Mouse (Mus musculus): Measurements from ENCODE around the gene Asic2. TPM values are rescaled to one million over a fixed set of nuclear protein-coding genes. Genes with fewer than 3 reads are reported as not detected.

Gene Asic2
- total RNA-seq (2015; ENCODE audit: low replicate concordance) (not detected in 2 replicates), total RNA-seq (2017; ENCODE audit: low replicate concordance) (not detected in 2 replicates)

DNA sequence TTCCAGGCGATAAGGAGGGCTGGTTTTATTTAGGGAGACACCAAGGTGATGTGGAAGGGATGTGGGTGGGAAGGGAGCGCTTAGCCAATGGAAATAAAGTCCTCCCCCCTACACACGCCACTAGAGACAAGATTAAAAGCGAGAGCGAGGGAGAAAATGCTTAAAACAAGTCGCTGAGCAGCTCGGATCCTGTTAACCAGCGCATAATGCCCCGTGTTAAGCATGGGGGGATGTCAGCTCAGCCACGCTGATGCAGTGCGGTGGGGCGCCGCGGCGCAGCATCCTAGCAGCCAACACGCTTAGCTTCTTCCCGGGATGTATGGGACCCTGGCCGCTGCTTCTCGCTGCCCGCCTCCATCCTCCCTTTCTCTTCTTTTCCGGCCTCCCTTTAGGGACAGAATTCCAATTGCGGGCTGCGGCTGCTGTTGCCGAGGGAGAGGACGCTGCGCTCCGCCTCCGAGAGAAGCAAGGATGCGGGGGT, at the start of gene Asic2:
Gene Asic2 (minus strand): TSS at position 57 of the 481 bp plus-strand sequence.
- ATAC-seq (replicated peaks; ENCODE audit: low FRiP score, poor library complexity, severe bottlenecking): no peak

DNA sequence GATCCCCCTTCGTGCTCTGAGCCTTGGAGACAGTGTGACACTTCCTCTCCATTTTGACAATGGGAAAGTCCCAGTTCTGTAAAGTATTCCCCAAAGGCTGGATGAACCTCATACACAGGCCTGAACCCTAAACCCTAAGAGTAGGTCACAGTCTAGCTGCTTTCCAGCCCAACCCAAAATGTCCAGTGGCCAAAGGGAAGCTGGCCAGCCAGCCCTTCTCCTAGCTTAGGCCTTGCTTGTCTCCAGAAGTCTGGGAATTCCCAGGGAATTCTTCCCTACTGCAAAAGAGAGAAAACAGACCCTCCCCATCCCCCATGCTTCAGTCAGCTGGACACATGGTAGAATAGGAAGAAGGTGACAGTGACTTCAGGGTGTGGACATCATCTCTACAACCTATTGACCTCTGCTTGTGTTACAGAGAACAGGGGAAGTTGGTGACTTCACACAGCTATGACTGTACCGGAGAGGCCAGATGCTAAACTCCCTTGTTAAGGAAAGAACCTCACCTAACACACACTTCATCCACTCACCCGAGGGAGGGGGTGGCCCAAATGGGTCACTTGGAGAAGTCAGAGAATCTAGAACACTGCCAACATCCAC, 48.0 kb upstream of the Asic2 start:
- ATAC-seq (replicated peaks; ENCODE audit: low FRiP score, poor library complexity, severe bottlenecking): no peak

DNA sequence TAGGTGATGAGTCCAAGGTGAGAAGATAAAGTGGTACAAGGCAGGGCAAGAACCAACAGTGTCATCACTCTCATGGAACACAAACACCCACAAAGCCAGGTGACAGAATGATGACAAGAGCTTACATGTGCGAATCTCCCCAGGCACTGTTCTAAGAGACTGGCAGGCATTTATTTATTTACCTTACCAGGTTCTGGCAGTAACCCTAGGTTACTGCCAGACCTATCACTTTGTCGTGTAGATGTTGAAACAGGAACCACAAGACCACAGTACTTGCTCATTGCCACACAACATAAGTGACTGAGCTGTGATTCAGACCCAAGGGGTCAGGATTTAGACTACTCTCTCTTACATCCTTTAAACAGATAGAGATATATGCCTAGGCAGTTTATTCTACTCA, 46.8 kb upstream of the Asic2 start:
- ATAC-seq (replicated peaks; ENCODE audit: low FRiP score, poor library complexity, severe bottlenecking): no peak

DNA sequence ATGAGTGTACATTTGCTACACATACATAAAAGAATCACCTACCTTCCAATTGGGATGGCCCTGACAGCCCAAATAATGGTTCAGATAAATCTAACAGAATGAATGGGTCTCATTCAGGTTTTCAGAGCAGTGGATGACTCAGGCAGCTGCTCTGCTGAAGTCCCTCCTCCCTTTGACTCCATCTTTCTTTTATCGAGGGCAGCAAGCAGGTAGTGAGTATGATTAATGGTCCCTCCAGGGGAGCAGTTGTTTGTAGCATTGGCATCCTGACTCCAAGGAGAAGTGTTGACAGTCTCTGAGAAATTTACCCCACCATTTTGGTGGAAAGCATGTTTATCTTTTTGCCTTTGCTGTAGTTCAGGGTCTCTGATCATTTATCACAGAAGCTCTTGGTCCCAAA, 45.5 kb upstream of the Asic2 start:
- ATAC-seq (replicated peaks; ENCODE audit: low FRiP score, poor library complexity, severe bottlenecking): no peak

DNA sequence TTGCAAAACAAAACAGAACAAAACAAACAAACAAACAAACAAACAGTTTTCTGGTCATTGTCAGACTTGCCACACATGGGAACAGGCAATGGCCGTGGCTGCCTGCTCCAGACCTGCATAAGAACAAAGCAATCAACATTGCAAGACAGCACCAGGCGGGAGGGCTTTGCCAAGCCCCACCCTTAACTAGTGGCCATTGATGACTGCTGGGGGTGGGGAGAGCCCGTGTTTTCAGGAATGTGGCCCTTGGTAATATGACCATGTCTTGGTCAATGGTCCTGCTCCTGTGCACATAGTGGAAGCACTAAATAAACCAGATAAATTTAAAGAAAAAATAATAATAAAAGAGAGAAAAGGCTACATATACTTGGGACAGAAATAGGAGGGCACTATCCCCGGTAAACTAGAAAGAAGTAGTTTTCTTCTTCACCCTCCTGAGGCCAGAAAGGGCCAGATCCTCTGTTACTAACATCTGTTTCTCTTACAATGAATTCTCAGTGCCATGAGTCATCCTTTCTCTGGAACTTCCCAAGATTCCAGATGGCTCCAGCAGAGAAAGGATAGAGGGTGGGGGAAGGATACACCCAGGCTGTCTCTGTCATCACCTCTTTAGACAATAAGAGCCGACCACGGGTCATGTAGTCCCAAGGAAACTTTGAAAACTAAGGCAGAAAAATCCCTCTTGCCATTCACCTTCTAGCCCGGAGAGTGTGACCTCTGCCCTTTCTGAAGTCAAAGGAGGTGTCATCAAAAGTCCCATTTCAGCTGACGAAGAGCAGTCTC, 43.3 kb upstream of the Asic2 start:
- no peak for ATAC-seq (replicated peaks; ENCODE audit: low FRiP score, poor library complexity, severe bottlenecking)

DNA sequence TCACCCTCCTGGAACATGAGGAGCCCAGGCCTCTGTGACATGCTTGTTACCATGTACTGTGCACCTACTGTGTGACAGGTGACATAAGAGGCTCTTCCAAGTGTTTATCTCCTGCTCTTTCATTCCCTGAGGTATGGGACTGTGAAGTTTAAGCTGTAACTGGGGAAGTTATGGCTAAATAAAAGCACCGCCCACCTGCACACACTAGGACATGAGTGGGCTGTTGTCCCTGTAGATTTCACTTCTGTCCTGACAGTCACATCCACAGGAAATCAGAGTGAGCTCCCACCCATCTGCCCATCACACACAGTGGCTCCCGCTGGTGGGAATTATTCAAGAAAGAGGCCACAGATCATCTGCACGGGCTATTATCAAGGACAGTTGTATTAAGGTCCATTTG, 41.9 kb upstream of the Asic2 start:
- no peak for ATAC-seq (replicated peaks; ENCODE audit: low FRiP score, poor library complexity, severe bottlenecking)

DNA sequence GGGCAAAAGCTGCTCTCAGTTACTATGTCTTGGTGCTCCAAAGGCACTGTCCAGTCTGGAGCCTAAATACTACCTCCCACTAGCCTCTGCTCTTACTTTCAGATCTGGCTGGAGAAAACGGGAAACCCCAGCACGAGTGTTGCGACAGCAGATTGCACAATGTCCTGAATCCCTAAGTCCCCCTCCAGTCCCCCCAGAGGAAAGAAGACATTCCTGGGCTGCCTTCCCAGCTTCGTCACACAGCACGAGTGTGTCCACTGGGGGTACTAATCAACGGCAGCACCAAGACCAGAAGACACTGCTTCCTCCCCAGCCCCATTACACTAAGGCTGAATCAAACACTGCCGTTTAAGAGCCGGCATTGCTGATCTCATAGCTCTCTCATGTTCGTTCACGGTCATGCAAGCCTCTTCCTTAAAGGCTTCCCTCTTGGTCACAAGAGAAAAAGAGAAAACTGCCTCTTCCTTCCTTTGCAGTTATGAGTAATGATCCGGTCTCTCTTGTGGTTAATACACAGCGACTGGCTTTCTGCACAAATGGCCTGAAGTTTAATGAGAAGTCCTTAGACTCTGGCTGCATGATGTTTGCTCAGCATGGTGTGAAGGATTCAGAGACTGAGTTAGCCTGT, 38.7 kb upstream of the Asic2 start:
- no peak for ATAC-seq (replicated peaks; ENCODE audit: low FRiP score, poor library complexity, severe bottlenecking)

DNA sequence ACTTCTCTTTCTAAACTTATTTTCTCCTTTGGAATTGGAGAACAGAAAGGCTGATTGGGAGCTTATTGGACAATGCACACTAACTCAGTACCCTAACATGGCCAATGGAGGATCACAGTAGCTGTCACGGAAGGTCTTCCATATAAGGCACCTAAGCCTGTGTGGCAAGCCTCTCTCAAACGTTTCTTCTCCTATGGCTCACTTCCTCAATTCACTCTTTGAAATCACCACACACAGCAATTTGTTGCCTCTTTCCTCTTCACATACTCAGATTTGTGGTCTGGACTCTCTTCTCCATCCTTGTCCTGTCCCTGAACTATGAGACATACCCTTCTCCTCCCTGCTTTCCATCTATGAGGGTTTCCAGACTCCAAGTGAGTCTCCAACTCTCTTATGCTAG, 36.6 kb upstream of the Asic2 start:
- ATAC-seq (replicated peaks; ENCODE audit: low FRiP score, poor library complexity, severe bottlenecking): no peak

DNA sequence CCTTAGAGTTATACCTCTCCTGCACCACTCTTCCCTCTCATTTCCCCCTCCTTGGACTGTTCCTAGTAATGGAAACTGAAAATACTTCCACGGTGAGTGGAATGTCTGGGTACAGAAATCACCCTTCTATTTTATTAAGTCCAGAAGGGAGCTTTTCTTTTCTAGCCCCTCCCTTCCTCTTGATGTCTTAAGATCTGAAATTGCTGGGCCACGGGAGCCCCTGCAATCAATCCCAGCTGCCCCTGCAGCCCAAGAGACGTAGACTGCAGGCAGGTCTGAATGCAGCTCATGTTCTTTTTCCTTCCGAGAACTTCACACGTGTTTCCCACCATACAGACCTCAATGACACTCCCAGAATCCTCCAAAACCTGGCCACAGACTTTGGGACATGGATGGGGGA, 32.3 kb upstream of the Asic2 start:
- no peak for ATAC-seq (replicated peaks; ENCODE audit: low FRiP score, poor library complexity, severe bottlenecking)

DNA sequence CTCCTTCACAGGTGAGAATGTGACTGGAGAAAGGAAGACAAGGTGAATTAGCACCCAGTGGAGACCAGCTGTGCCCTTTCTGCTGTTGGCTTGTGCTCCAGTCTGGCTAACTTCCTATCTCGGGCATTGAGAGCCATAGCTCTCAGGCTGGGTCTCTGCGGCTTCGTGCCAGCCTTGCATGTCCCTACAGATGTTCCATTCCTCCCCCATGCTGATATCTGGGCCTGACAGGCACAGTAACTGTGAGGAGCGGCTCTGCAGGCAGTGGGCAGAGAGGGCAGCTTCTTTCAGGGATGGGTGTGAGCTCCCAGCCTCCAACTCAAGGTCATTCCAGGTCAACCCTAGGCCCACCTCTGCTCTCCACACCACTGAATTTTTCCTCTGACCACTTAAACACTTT, 31.2 kb upstream of the Asic2 start:
- ATAC-seq (replicated peaks; ENCODE audit: low FRiP score, poor library complexity, severe bottlenecking): no peak

DNA sequence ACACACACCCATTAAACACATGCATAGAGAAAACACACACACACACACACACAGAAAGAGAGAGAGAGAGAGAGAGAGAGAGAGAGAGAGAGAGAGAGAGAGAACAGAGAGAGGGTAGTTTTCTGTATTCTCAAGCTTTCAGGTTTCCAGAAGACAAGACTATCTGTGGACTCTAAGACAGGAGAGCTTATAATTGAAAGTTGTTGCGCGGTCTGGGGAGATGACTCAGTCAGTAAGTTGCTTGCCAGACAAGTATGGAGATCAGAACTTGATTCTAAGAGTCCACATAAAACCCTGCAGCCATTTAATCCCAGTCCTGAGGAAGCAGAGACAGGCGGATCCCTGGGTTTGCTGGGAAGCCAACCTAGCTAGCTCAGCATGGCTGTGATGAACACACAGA, 30.4 kb upstream of the Asic2 start:
- no peak for ATAC-seq (replicated peaks; ENCODE audit: low FRiP score, poor library complexity, severe bottlenecking)

DNA sequence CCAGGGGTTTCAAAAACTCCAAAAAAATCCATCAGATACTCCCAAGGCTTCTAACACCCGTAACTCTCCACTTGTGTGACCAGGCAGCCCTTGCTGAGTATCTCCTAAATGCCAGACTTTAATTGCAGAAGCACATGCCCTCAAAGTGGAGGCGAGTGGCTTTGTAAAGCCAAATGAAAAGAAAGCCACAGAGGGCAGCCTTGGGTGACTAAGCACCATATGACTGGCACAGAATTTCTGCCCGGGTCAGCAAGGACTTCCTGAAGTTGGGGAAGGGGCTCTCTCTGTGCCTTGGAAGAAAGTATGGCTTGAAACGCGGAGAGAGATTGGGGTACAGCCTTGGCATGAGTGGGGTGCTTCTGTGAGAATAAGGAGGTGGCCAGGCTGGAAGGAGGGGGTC, 28.8 kb upstream of the Asic2 start:
- no peak for ATAC-seq (replicated peaks; ENCODE audit: low FRiP score, poor library complexity, severe bottlenecking)

DNA sequence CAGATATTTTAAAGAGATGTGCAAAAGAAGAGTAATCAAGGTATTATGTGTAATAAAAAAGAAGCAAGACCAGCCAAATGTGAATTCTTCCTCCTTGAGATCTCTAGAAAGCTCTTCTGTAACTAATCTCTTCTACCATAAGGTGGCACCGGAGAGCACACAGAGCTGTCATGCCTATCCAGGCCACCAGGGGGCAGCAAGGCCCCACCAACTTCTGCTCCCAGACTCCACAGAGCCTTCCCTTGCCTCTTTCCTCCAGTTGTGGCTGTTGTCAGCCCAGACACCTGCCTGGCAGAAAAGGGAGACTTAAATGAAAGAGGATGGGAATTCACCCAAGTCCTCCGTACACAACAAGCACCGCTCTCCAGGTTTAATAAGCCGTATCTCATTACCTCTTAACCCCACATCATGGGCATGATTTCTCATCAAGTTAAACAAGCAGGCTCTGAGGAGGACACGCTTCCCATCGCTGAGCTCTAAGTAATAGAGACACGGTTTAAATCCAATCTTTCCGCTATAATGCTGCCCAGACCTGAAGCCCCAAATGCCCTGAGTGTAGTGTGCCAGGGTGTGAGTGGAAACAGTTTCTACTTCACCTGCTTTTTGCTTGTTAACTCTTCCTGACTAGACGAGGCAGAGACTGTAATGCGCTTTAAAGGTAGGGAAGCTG, 28.1 kb upstream of the Asic2 start:
- ATAC-seq (replicated peaks; ENCODE audit: low FRiP score, poor library complexity, severe bottlenecking): peak; percentile 88

DNA sequence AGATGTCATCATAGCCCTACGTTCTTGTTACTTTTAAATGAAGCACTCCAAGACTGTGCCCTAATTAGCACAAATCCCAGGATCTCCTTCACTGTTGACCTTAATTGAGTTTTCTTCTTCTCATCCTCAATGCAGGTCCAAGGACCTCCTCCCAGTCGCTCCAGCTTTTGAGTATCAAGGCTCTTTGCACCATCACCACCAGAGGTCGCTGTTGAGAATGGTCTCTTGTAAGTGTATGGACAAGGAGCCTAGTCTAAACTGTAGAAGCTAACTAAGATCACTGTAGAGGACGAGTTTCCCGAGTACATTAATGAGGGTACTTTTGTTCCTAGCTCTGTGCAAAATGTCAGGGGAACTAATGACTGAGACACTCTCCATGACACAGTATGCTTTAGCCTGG, 14.9 kb upstream of the Asic2 start:
- ATAC-seq (replicated peaks; ENCODE audit: low FRiP score, poor library complexity, severe bottlenecking): peak; percentile 64; the same call in 1 of the 2 replicates

DNA sequence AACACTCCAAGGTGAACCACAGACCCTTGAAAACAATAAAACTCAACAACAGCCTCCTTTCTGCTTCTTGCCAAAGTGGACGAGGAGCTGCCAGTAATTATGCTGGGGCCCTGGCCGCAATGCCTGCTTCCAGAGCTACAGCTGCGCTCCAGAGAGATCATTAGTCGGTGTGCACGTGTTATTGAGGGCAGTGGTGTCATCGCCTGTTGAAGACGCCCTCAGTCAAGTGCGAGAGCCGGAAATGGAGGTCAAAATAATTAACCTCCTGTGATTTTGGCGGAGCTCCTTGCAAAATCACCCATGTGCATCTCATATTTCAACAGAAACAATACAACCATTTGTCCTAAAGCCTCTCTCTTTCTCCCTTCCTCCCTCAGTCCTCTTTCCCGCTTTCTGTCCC, 13.9 kb upstream of the Asic2 start:
- no peak for ATAC-seq (replicated peaks; ENCODE audit: low FRiP score, poor library complexity, severe bottlenecking)

DNA sequence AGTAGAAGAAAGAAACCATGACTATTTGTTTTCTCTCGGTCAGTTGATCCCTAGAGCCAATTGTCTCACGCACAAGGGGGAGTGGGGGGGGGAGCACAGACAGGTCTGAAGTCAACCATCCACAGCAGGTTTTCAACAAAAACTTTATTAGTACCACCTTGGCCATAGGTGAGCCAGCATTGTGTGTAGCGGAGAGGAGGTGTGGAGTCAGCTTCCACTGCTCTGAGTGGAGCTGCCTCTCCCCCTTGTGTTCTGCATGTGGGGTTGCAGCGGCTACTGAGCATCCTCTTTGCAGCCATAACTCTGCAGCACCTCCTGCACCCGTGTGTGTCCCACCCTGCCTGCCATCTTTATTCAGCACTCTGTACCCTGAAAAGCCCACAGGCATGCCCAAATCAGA, 6.3 kb upstream of the Asic2 start:
- no peak for ATAC-seq (replicated peaks; ENCODE audit: low FRiP score, poor library complexity, severe bottlenecking)

DNA sequence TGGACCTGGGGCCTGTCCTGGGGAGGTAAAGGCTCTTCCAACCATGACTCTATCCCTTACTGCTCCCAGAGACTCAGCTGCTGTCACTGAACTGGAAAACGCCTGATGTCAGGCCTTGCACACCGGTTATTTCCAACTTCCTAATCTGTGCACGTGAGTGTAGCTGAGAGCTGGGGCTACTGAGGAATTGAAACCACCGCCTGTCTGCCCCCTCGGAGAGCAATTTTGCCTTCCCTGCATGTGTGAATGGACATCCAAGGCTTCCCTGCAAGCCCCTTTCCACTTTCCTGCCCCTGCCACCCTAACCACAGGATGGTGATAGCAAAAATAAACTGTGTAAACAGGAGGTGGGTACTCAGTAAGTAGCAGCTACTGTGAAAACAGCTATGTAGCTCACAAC, 5.4 kb upstream of the Asic2 start:
- ATAC-seq (replicated peaks; ENCODE audit: low FRiP score, poor library complexity, severe bottlenecking): no peak

DNA sequence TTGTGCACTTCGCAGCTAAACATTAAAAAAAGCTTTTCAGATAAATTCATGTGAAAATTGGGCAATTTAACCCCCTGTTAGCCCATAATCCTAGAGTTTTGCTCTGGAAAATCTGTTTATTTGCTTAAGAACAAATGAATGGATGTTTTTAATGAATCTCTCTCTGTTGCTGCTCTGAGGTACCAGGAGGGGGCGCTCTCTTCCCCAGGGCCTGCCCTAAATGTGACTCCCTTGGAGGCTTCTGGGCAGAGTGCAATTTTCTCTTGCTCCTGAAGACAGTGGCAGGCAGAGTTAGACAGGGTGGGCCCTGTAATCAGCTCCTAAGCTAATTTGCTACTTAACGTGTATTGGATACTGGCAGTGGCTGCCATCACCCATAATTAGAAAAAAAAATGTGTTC, 3.8 kb upstream of the Asic2 start:
- ATAC-seq (replicated peaks; ENCODE audit: low FRiP score, poor library complexity, severe bottlenecking): no peak

DNA sequence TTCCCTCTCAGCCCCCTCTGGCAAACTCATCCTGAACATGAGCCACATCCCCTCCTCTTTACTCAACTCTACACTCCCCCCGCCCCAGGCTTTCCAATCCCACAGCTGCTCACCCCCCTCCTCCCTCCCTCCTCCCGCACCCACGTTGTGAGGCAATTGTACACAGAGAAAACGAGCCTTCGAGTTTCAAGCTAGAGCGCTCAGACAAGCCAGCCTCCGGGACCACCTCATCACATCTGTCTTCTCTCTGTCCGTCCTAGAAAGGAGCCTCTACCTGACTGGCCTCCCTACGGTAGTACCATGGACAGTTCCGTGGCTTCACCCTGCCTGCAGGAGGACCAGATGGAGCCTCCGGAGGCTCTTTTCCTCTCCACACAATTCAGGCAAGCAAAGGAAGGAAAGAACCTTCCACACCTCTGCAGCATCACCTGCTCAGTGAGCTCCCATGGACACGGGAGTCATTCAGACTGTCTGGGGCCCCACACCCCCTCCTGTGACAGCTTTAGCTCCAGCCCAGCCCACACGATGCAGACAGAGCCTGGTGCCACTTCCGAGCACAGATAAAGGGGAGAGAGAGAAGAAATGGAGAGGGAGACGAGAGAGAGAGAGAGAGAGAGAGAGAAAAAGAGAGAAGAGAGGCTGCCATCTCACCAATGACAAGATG, 1.5 kb downstream of the Asic2 start:
- ATAC-seq (replicated peaks; ENCODE audit: low FRiP score, poor library complexity, severe bottlenecking): no peak
